Mouse (Mus musculus) midbrain, embryonic 14.5 days (tissue): ENCODE measurements around the gene Tmem184a. TPM values are rescaled to one million over a fixed set of nuclear protein-coding genes. Genes with fewer than 3 reads are reported as not detected.

Experiments used
- ATAC-seq: fragments of 200-750 bp; cut with Nextera tagmentation; 2 replicates; pipeline ENCODE4 v1.8.0; 2017; ENCODE audit warnings: moderate number of reproducible peaks, moderate library complexity; ENCODE audit not compliant: low FRiP score, low TSS enrichment
- DNase-seq: peaks from one replicate; pipeline ENCODE4 v3.0.0-alpha.2; 2015
- H3K27ac ChIP-seq: fragments of 300-500 bp; sonication (generic); replicated peaks from 2 replicates; pipeline ENCODE4 v1.5.1; 2014; ENCODE audit warnings: mild to moderate bottlenecking, low read depth, low read length, moderate library complexity
- H3K27me3 ChIP-seq: fragments of 300-500 bp; sonication (generic); 2 replicates; pipeline ENCODE4 v1.6.1; 2014; ENCODE audit warnings: low read length, control low read depth, mixed read lengths; ENCODE audit not compliant: control insufficient read depth, insufficient read depth
- H3K36me3 ChIP-seq: fragments of 300-500 bp; sonication (generic); 2 replicates; pipeline ENCODE4 v1.6.1; 2014; ENCODE audit warnings: low read length, control low read depth; ENCODE audit not compliant: control insufficient read depth, insufficient read depth
- H3K4me1 ChIP-seq: fragments of 300-500 bp; sonication (generic); 2 replicates; pipeline ENCODE4 v1.6.1; 2014; ENCODE audit warnings: mild to moderate bottlenecking, antibody characterized with exemption, low read length, control low read depth; ENCODE audit not compliant: control insufficient read depth, insufficient read depth
- H3K4me2 ChIP-seq: fragments of 300-500 bp; sonication (generic); 2 replicates; pipeline ENCODE4 v1.6.1; 2014; ENCODE audit warnings: mild to moderate bottlenecking, low read length, moderate library complexity
- H3K4me3 ChIP-seq: fragments of 300-500 bp; sonication (generic); replicated peaks from 2 replicates; pipeline ENCODE4 v1.5.1; 2014; ENCODE audit warnings: low read depth, low read length
- H3K9ac ChIP-seq: fragments of 300-500 bp; sonication (generic); replicated peaks from 2 replicates; pipeline ENCODE4 v1.6.1; 2014; ENCODE audit warnings: mild to moderate bottlenecking, low read length, moderate library complexity
- H3K9me3 ChIP-seq: fragments of 300-500 bp; sonication (generic); 2 replicates; pipeline ENCODE4 v1.6.1; 2016; ENCODE audit warnings: low read length, control low read depth, mixed read lengths; ENCODE audit not compliant: control insufficient read depth
- WGBS: fragments of 180-500 bp; shearing (Covaris S2); extraction: QIAGEN DNeasy Blood & Tissue Kit; methylation state at CpG from one replicate; pipeline ENCODE4 v1.1.7; 2014; 5-methylcytosine and 5-hydroxymethylcytosine counted together
- polyA plus RNA-seq: library from polyadenylated mRNA; unstranded; fragments of >200 nt; fragmentation: Nextera tagmentation; extraction: Ambion mirVana; gene quantifications from 2 replicates; pipeline ENCODE4 v1.2.1, GENCODE M21; 2014

Tmem184a gene
- polyA plus RNA-seq, 1 experiment from 2014 or later, result 0.08 TPM

GRCm38 (mm10) chr5:139818056-139818455 is 1.7 kb downstream of the Tmem184a start:
- H3K9me3 ChIP-seq, result no peaks in the 10 kb centered on the region
- H3K9ac ChIP-seq, result no peak overlapping the region
- H3K4me2 ChIP-seq, result no peak overlapping the region
- H3K36me3 ChIP-seq, result peaks cover 20% of the 10 kb centered on the region
- peaks cover 6% of the 10 kb centered on the region; the same call in 1 of the 2 replicates for H3K27me3 ChIP-seq
- no peak for DNase-seq
- no peak for ATAC-seq
- 86% methylated on average over 3 of the region's 3 CpGs for WGBS
- no peaks in the 10 kb centered on the region for H3K4me1 ChIP-seq
- H3K4me3 ChIP-seq, result no peak overlapping the region
- H3K27ac ChIP-seq, result no peak overlapping the region

- DNase-seq (no peak), ATAC-seq (no peak)
- Histone ChIP-seq H3K4me3 (no peak overlapping the region), H3K9ac (no peak overlapping the region), H3K4me2 (no peak overlapping the region), H3K27ac (no peak overlapping the region), H3K4me1 (no peaks in the 10 kb centered on the region), H3K36me3 (peaks cover 13% of the 10 kb centered on the region), H3K27me3 (peaks cover 6% of the 10 kb centered on the region; the same call in 1 of the 2 replicates), H3K9me3 (no peaks in the 10 kb centered on the region)
- WGBS, result 7% methylated on average over 1 of the region's 1 CpGs
Observed at GRCm38 (mm10) chr5:139817292-139817691, 2.4 kb downstream of the Tmem184a start.

GRCm38 (mm10) chr5:139816445-139816844 is 3.3 kb downstream of the Tmem184a start:
- H3K4me3 ChIP-seq, result no peak overlapping the region
- DNase-seq (no peak), ATAC-seq (no peak)
- H3K4me2 ChIP-seq, result no peak overlapping the region
- peaks cover 6% of the 10 kb centered on the region; the same call in 1 of the 2 replicates for H3K27me3 ChIP-seq
- H3K27ac ChIP-seq, result no peak overlapping the region
- no peaks in the 10 kb centered on the region for H3K4me1 ChIP-seq
- no peak overlapping the region for H3K9ac ChIP-seq
- H3K36me3 ChIP-seq, result peaks cover 4% of the 10 kb centered on the region; the same call in 1 of the 2 replicates
- H3K9me3 ChIP-seq, result no peaks in the 10 kb centered on the region

- Histone ChIP-seq H3K9me3 (no peaks in the 10 kb centered on the region), H3K27me3 (peaks cover 6% of the 10 kb centered on the region; the same call in 1 of the 2 replicates), H3K4me2 (no peak overlapping the region), H3K4me3 (no peak overlapping the region), H3K4me1 (no peaks in the 10 kb centered on the region), H3K9ac (no peak overlapping the region), H3K36me3 (no peaks in the 10 kb centered on the region), H3K27ac (no peak overlapping the region)
- ATAC-seq, result no peak
- no peak for DNase-seq
- WGBS, result 77% methylated on average over 6 of the region's 6 CpGs
Observed at GRCm38 (mm10) chr5:139815964-139816363, 3.8 kb downstream of the Tmem184a start.

- H3K4me3 ChIP-seq, result no peak overlapping the region
- WGBS, result 11% methylated on average over 13 of the region's 13 CpGs
- no peaks in the 10 kb centered on the region for H3K36me3 ChIP-seq
- peaks cover 6% of the 10 kb centered on the region; the same call in 1 of the 2 replicates for H3K27me3 ChIP-seq
- no peak overlapping the region for H3K9ac ChIP-seq
- H3K9me3 ChIP-seq, result no peaks in the 10 kb centered on the region
- no peak overlapping the region for H3K27ac ChIP-seq
- H3K4me2 ChIP-seq, result no peak overlapping the region
- H3K4me1 ChIP-seq, result no peaks in the 10 kb centered on the region
- ATAC-seq, result no peak
- DNase-seq, result no peak
Observed at GRCm38 (mm10) chr5:139813963-139814381, 5.7 kb downstream of the Tmem184a start.

- WGBS, result 51% methylated on average over 10 of the region's 10 CpGs
- Histone ChIP-seq H3K4me2 (no peak overlapping the region), H3K27me3 (peaks cover 6% of the 10 kb centered on the region; the same call in 1 of the 2 replicates), H3K36me3 (no peaks in the 10 kb centered on the region), H3K4me3 (no peak overlapping the region), H3K27ac (no peak overlapping the region), H3K9ac (no peak overlapping the region), H3K4me1 (no peaks in the 10 kb centered on the region), H3K9me3 (no peaks in the 10 kb centered on the region)
- no peak for ATAC-seq
- no peak for DNase-seq
Observed at GRCm38 (mm10) chr5:139813126-139813490, 6.6 kb downstream of the Tmem184a start.

- H3K4me2 ChIP-seq, result no peak overlapping the region
- H3K9ac ChIP-seq, result no peak overlapping the region
- H3K9me3 ChIP-seq, result no peaks in the 10 kb centered on the region
- DNase-seq, result no peak
- 66% methylated on average over 20 of the region's 20 CpGs for WGBS
- H3K27me3 ChIP-seq, result peaks cover 6% of the 10 kb centered on the region; the same call in 1 of the 2 replicates
- H3K4me1 ChIP-seq, result no peaks in the 10 kb centered on the region
- H3K4me3 ChIP-seq, result no peak overlapping the region
- ATAC-seq, result no peak
- no peak overlapping the region for H3K27ac ChIP-seq
- no peaks in the 10 kb centered on the region for H3K36me3 ChIP-seq
Observed at GRCm38 (mm10) chr5:139812398-139813125, 7.2 kb downstream of the Tmem184a start.

- no peaks in the 10 kb centered on the region for H3K9me3 ChIP-seq
- peaks cover 6% of the 10 kb centered on the region; the same call in 1 of the 2 replicates for H3K27me3 ChIP-seq
- no peak overlapping the region for H3K27ac ChIP-seq
- no peaks in the 10 kb centered on the region for H3K36me3 ChIP-seq
- H3K9ac ChIP-seq, result no peak overlapping the region
- no peak overlapping the region for H3K4me2 ChIP-seq
- no peak overlapping the region for H3K4me3 ChIP-seq
- H3K4me1 ChIP-seq, result no peaks in the 10 kb centered on the region
- no peak for ATAC-seq
- DNase-seq, result no peak
- 78% methylated on average over 15 of the region's 15 CpGs for WGBS
Observed at GRCm38 (mm10) chr5:139811677-139812397, 7.9 kb downstream of the Tmem184a start.
